Mouse (Mus musculus): ENCODE data around the gene Rlim. TPM values are rescaled to one million over a fixed set of nuclear protein-coding genes. Genes with fewer than 3 reads are reported as not detected.
A peak's percentile ranks its signal among the peaks of the same experiment; 100 is the strongest.

Gene Rlim
- polyA plus RNA-seq (2015; fragmentation: Nextera tagmentation; extraction: Ambion mirVana), result 5.8 and 6.8 TPM in 2 replicates

DNA sequence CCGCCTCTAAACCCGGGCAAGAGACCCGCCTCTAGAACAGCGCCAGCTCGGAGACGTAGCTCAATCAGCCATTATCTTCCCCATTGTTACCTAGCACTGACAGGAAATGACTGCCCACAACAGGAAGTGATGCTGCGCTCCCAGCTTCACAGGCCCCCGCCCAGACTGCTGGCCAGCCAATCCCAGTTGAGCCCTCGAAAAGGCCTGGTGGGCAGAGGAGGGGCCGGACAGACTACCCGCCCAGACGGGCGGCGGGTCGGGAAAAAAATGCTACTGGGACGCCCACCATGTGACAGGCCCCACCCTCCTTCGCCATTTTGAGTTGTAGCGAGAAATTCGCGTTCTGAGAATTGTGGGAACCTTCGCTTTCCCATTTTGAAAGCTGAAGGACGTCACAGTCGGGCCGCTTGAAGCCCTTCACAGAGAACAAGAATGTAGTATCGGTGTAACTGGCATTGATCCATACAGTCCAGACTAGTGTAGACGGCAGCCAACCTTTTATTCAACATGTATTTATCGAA, at the start of gene Rlim:
Gene Rlim (minus strand): TSS at position 116 of the 521 bp plus-strand sequence.
- 25% methylated on average over 27 of the region's 27 CpGs for WGBS (ENCODE audit: insufficient replicate concordance)
- H3K9me3 ChIP-seq (ENCODE audit: low read length), result no peaks in the 10 kb centered on the region
- peak within 1 kb of the TSS; percentile 98 for H3K27ac ChIP-seq (ENCODE audit: low read depth)
- peak; percentile 67; the same call in 1 of the 2 replicates for TF ChIP-seq EP300 (IDR thresholded peaks at IDR 0.05; ENCODE audit: low read depth)
- TF ChIP-seq CTCF (IDR thresholded peaks at IDR 0.05; ENCODE audit: low read depth), result no peak
- ATAC-seq (peak; percentile 100), DNase-seq (peak; percentile 91)
- H3K9ac ChIP-seq (replicated peaks), result peak within 1 kb of the TSS; percentile 93
- no peaks in the 10 kb centered on the region for H3K36me3 ChIP-seq (replicated peaks; ENCODE audit: insufficient read depth, low read length)
- peak within 1 kb of the TSS; percentile 58 for H3K4me2 ChIP-seq (ENCODE audit: low read depth, low read length)
- peak within 1 kb of the TSS; percentile 82 for H3K4me3 ChIP-seq (ENCODE audit: low read depth, low read length)
- H3K27me3 ChIP-seq (ENCODE audit: insufficient read depth, low read length), result no peaks in the 10 kb centered on the region
- H3K4me1 ChIP-seq (ENCODE audit: insufficient read depth), result no peaks in the 10 kb centered on the region

GRCm38 (mm10) chrX:104017196-104017595, 36.1 kb upstream of the Rlim start:
- Histone ChIP-seq H3K27me3 (ENCODE audit: insufficient read depth, low read length) (no peaks in the 10 kb centered on the region; the same call in 1 of the 2 replicates), H3K4me2 (ENCODE audit: low read depth, low read length) (no peak overlapping the region), H3K9me3 (ENCODE audit: low read length) (no peaks in the 10 kb centered on the region), H3K27ac (ENCODE audit: low read depth) (no peak overlapping the region), H3K9ac (replicated peaks) (no peak overlapping the region), H3K4me1 (ENCODE audit: insufficient read depth) (no peaks in the 10 kb centered on the region), H3K4me3 (ENCODE audit: low read depth, low read length) (no peak overlapping the region), H3K36me3 (replicated peaks; ENCODE audit: insufficient read depth, low read length) (no peaks in the 10 kb centered on the region)
- no peak for TF ChIP-seq EP300 (IDR thresholded peaks at IDR 0.05; ENCODE audit: low read depth)
- no peak for TF ChIP-seq CTCF (IDR thresholded peaks at IDR 0.05; ENCODE audit: low read depth)
- WGBS (ENCODE audit: insufficient replicate concordance), result 88% methylated on average over 1 of the region's 1 CpGs
- DNase-seq (no peak), ATAC-seq (no peak)

- no peaks in the 10 kb centered on the region for H3K9me3 ChIP-seq (ENCODE audit: low read length)
- no peaks in the 10 kb centered on the region for H3K36me3 ChIP-seq (replicated peaks; ENCODE audit: insufficient read depth, low read length)
- ATAC-seq (no peak), DNase-seq (no peak)
- H3K9ac ChIP-seq (replicated peaks), result no peak overlapping the region
- H3K4me3 ChIP-seq (ENCODE audit: low read depth, low read length), result no peak overlapping the region
- TF ChIP-seq EP300 (IDR thresholded peaks at IDR 0.05; ENCODE audit: low read depth) (no peak), CTCF (IDR thresholded peaks at IDR 0.05; ENCODE audit: low read depth) (no peak)
- H3K4me1 ChIP-seq (ENCODE audit: insufficient read depth), result no peaks in the 10 kb centered on the region
- no peak overlapping the region for H3K27ac ChIP-seq (ENCODE audit: low read depth)
- 71% methylated on average over 4 of the region's 4 CpGs for WGBS (ENCODE audit: insufficient replicate concordance)
- H3K4me2 ChIP-seq (ENCODE audit: low read depth, low read length), result no peak overlapping the region
- H3K27me3 ChIP-seq (ENCODE audit: insufficient read depth, low read length), result no peaks in the 10 kb centered on the region; the same call in 1 of the 2 replicates
Observed at GRCm38 (mm10) chrX:104015048-104015447, 34.0 kb upstream of the Rlim start.

- no peaks in the 10 kb centered on the region for H3K36me3 ChIP-seq (replicated peaks; ENCODE audit: insufficient read depth, low read length)
- no peak for DNase-seq
- no peak overlapping the region for H3K4me3 ChIP-seq (ENCODE audit: low read depth, low read length)
- no peak overlapping the region for H3K4me2 ChIP-seq (ENCODE audit: low read depth, low read length)
- H3K9ac ChIP-seq (replicated peaks), result no peak overlapping the region
- H3K27me3 ChIP-seq (ENCODE audit: insufficient read depth, low read length), result no peaks in the 10 kb centered on the region; the same call in 1 of the 2 replicates
- no peak for ATAC-seq
- H3K4me1 ChIP-seq (ENCODE audit: insufficient read depth), result no peaks in the 10 kb centered on the region
- 40% methylated on average over 4 of the region's 4 CpGs for WGBS (ENCODE audit: insufficient replicate concordance)
- no peak overlapping the region for H3K27ac ChIP-seq (ENCODE audit: low read depth)
- H3K9me3 ChIP-seq (ENCODE audit: low read length), result no peaks in the 10 kb centered on the region; the same call in 1 of the 2 replicates
- no peak for TF ChIP-seq EP300 (IDR thresholded peaks at IDR 0.05; ENCODE audit: low read depth)
- no peak for TF ChIP-seq CTCF (IDR thresholded peaks at IDR 0.05; ENCODE audit: low read depth)
Observed at GRCm38 (mm10) chrX:104013318-104013811, 32.3 kb upstream of the Rlim start.

DNA sequence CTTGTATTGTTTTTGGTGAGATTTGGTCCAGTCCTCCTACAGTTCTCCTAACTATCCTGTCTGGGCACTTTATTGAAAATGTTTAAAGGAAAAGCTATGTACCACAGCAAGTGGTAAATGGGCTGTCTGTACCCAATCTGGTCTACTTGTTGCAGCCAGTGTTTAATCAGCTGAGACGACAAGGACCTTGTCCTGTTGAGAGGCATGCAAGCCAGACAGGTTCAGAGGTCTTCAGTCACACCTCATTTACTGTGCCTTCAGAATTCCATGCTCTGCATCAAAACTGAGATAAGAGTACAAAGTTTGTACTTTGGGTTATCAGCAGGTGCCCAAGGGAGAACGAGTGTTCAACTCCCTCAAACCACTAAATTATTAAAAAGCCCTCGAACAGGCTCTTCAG, 13.7 kb upstream of the Rlim start:
- no peak for TF ChIP-seq CTCF (IDR thresholded peaks at IDR 0.05; ENCODE audit: low read depth)
- TF ChIP-seq EP300 (IDR thresholded peaks at IDR 0.05; ENCODE audit: low read depth), result no peak
- no peak overlapping the region for H3K4me2 ChIP-seq (ENCODE audit: low read depth, low read length)
- no peaks in the 10 kb centered on the region for H3K9me3 ChIP-seq (ENCODE audit: low read length)
- no peak overlapping the region for H3K27ac ChIP-seq (ENCODE audit: low read depth)
- no peak overlapping the region for H3K9ac ChIP-seq (replicated peaks)
- no peak for DNase-seq
- H3K27me3 ChIP-seq (ENCODE audit: insufficient read depth, low read length), result peaks cover 3% of the 10 kb centered on the region; the same call in 1 of the 2 replicates
- peak; percentile 57; the same call in 1 of the 2 replicates for ATAC-seq
- no peak overlapping the region for H3K4me3 ChIP-seq (ENCODE audit: low read depth, low read length)
- 58% methylated on average over 3 of the region's 3 CpGs for WGBS (ENCODE audit: insufficient replicate concordance)
- no peaks in the 10 kb centered on the region for H3K36me3 ChIP-seq (replicated peaks; ENCODE audit: insufficient read depth, low read length)
- no peaks in the 10 kb centered on the region for H3K4me1 ChIP-seq (ENCODE audit: insufficient read depth)

- H3K4me2 ChIP-seq (ENCODE audit: low read depth, low read length), result no peak overlapping the region
- DNase-seq (no peak), ATAC-seq (no peak)
- H3K36me3 ChIP-seq (replicated peaks; ENCODE audit: insufficient read depth, low read length), result no peaks in the 10 kb centered on the region
- peaks cover 3% of the 10 kb centered on the region; the same call in 1 of the 2 replicates for H3K27me3 ChIP-seq (ENCODE audit: insufficient read depth, low read length)
- H3K9me3 ChIP-seq (ENCODE audit: low read length), result no peaks in the 10 kb centered on the region
- H3K4me1 ChIP-seq (ENCODE audit: insufficient read depth), result no peaks in the 10 kb centered on the region
- TF ChIP-seq CTCF (IDR thresholded peaks at IDR 0.05; ENCODE audit: low read depth) (no peak), EP300 (IDR thresholded peaks at IDR 0.05; ENCODE audit: low read depth) (no peak)
- H3K27ac ChIP-seq (ENCODE audit: low read depth), result no peak overlapping the region
- H3K9ac ChIP-seq (replicated peaks), result no peak overlapping the region
- no peak overlapping the region for H3K4me3 ChIP-seq (ENCODE audit: low read depth, low read length)
- WGBS (ENCODE audit: insufficient replicate concordance), result 49% methylated on average over 6 of the region's 6 CpGs
Observed at GRCm38 (mm10) chrX:103993864-103994263, 12.8 kb upstream of the Rlim start.
